In the genomic region with DNA sequence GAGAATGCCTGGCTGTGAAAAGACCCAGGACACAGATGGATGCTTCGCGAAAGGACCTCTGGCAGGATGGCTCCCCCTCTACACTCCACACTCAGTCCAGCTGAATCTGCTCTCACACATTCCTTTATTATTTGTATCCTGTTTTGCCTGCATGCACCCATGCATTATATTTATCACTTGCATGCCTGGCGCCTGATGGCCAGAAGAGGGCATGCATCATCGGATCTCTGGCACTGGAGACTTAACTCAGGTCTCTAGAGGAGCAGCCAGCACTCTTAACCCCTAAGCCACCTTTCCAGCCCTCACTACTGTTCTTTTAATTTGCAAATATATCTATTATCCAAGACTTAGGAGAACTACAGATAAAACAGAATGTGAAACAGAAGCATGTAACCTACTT, we compare ENCODE assay signal across 13 mouse cellular contexts. TPM values are rescaled to one million over a fixed set of nuclear protein-coding genes. Genes with fewer than 3 reads are reported as not detected.
DNase-seq lines count a peak whose midpoint lies in the region; ATAC-seq and TF ChIP-seq lines count a peak whose summit lies in the region.
"Had no signal": no experiment of that assay in that cellular context is flagged by ENCODE, and none has a peak within 500 bp of the region (broad histone marks: within the 10 kb centered on the region; RNA-seq: fewer than 3 reads in every experiment).

No protein-coding gene starts in this region.

- H3K4me1 ChIP-seq in liver, adult 2 months (ENCODE audit: control insufficient read depth, insufficient read depth, low read length) = peaks cover 20% of the 10 kb centered on the region
- H3K4me1 ChIP-seq in liver, embryonic 11.5 days (replicated peaks; ENCODE audit: control insufficient read depth, insufficient read depth, low read length) = peaks cover 8% of the 10 kb centered on the region
- no peaks in the 10 kb centered on the region for H3K4me1 ChIP-seq in ES-Bruce4 (ENCODE audit: control insufficient read depth, insufficient read depth, low read length)
- peaks cover 26% of the 10 kb centered on the region for H3K4me1 ChIP-seq in embryonic facial prominence, embryonic 10.5 days

- H3K27ac ChIP-seq in liver, adult 2 months (replicated peaks; ENCODE audit: insufficient read depth, low read depth, low read length) = no peak overlapping the region
- no peak overlapping the region for H3K27ac ChIP-seq in liver, embryonic 11.5 days (ENCODE audit: low read depth, low read length)
- H3K27ac ChIP-seq in ES-Bruce4 (ENCODE audit: insufficient read depth, low read length) = no peak overlapping the region
- no peak overlapping the region for H3K27ac ChIP-seq in embryonic facial prominence, embryonic 10.5 days (replicated peaks)
- H3K27ac ChIP-seq: limb, embryonic 15.5 days; midbrain, embryonic 15.5 days had no signal

- H3K4me2 ChIP-seq in liver, embryonic 11.5 days = no peak overlapping the region
- H3K4me2 ChIP-seq: limb, embryonic 15.5 days; midbrain, embryonic 15.5 days had no signal

- H3K27me3 ChIP-seq in liver, adult 2 months (ENCODE audit: control insufficient read depth, insufficient read depth, low read length) = no peaks in the 10 kb centered on the region
- H3K27me3 ChIP-seq in liver, embryonic 11.5 days (replicated peaks; ENCODE audit: control insufficient read depth, insufficient read depth, low read length) = no peaks in the 10 kb centered on the region
- H3K27me3 ChIP-seq in ES-Bruce4 (ENCODE audit: control insufficient read depth, insufficient read depth, low read length, poor library complexity, severe bottlenecking) = no peaks in the 10 kb centered on the region
- H3K27me3 ChIP-seq in embryonic facial prominence, embryonic 10.5 days (replicated peaks; ENCODE audit: low read depth, poor library complexity, severe bottlenecking) = no peaks in the 10 kb centered on the region
- H3K27me3 ChIP-seq: limb, embryonic 15.5 days; midbrain, embryonic 15.5 days had no signal

- DNase-seq in cerebellum, postnatal 14 days = peak; percentile 41
- DNase-seq in cerebellum, adult 8-10 months = no peak
- no peak for DNase-seq in liver, adult 2 months (ENCODE audit: extremely low read depth, low read depth, low spot score)
- no peak for DNase-seq in liver, embryonic 11.5 days (ENCODE audit: low spot score)
- DNase-seq in kidney, adult 8-10 months = peak; percentile 33 to 47
- DNase-seq in left cerebral cortex, postnatal 25 days (ENCODE audit: low spot score in 2 of 2) = no peak
- DNase-seq in embryonic facial prominence, embryonic 10.5 days (ENCODE audit: low spot score) = no peak

- H3K36me3 ChIP-seq in liver, adult 2 months (ENCODE audit: control insufficient read depth, insufficient read depth, low read length) = peaks cover 24% of the 10 kb centered on the region
- H3K36me3 ChIP-seq in liver, embryonic 11.5 days (ENCODE audit: control insufficient read depth, insufficient read depth, low read length) = peaks cover 46% of the 10 kb centered on the region
- H3K36me3 ChIP-seq in ES-Bruce4 (ENCODE audit: control insufficient read depth, insufficient read depth, low read length, poor library complexity, severe bottlenecking) = peaks cover 45% of the 10 kb centered on the region
- peaks cover 63% of the 10 kb centered on the region for H3K36me3 ChIP-seq in embryonic facial prominence, embryonic 10.5 days (replicated peaks)

- ATAC-seq in liver, embryonic 11.5 days (replicated peaks; ENCODE audit: low FRiP score) = no peak
- ATAC-seq: forebrain, embryonic 16.5 days; midbrain, embryonic 15.5 days had no signal

- no peak for TF ChIP-seq POLR2A in liver, adult 2 months (IDR thresholded peaks at IDR 0.05; ENCODE audit: extremely low read depth, insufficient read depth, low read length)
- no peak for TF ChIP-seq POLR2A in ES-Bruce4 (IDR thresholded peaks at IDR 0.05; ENCODE audit: insufficient read depth, low read length)

- 67% methylated on average over 4 of the region's 4 CpGs for WGBS in liver, adult 2 months
- 73% methylated on average over 4 of the region's 4 CpGs for WGBS in liver, embryonic 11.5 days
- 82% methylated on average over 4 of the region's 4 CpGs for WGBS in embryonic facial prominence, embryonic 10.5 days

- TF ChIP-seq CTCF in liver, adult 2 months (IDR thresholded peaks at IDR 0.05; ENCODE audit: low read depth, low read length) = peak; percentile 40; the same call in 1 of the 2 replicates
- peak; percentile 32 for TF ChIP-seq CTCF in ES-Bruce4 (IDR thresholded peaks at IDR 0.05; ENCODE audit: low read depth, low read length)

- no peaks in the 10 kb centered on the region for H3K9me3 ChIP-seq in liver, embryonic 11.5 days (ENCODE audit: control insufficient read depth, low read length)
- no peaks in the 10 kb centered on the region for H3K9me3 ChIP-seq in ES-Bruce4 (replicated peaks; ENCODE audit: control insufficient read depth, insufficient read depth, low read length, poor library complexity, severe bottlenecking)
- no peaks in the 10 kb centered on the region for H3K9me3 ChIP-seq in embryonic facial prominence, embryonic 10.5 days
- H3K9me3 ChIP-seq: limb, embryonic 15.5 days; midbrain, embryonic 15.5 days had no signal

- peaks cover 4% of the 10 kb centered on the region; the same call in 1 of the 2 replicates for H3K79me2 ChIP-seq in liver, adult 2 months (ENCODE audit: control insufficient read depth, insufficient read depth, low read length)

- intact Hi-C loops in left cerebral cortex, postnatal 25 days (cut with DNase I) = no loop called here

- no peak overlapping the region for H3K4me3 ChIP-seq in liver, adult 2 months (ENCODE audit: insufficient read depth, low read depth, low read length)
- H3K4me3 ChIP-seq in liver, embryonic 11.5 days (ENCODE audit: low read depth, low read length) = no peak overlapping the region
- no peak overlapping the region for H3K4me3 ChIP-seq in ES-Bruce4 (ENCODE audit: low read depth, low read length)
- H3K4me3 ChIP-seq in embryonic facial prominence, embryonic 10.5 days = no peak overlapping the region
- H3K4me3 ChIP-seq: limb, embryonic 15.5 days; midbrain, embryonic 15.5 days had no signal

- no peak for TF ChIP-seq EP300 in ES-Bruce4 (IDR thresholded peaks at IDR 0.05; ENCODE audit: insufficient read depth, low read depth, low read length)

- H3K9ac ChIP-seq in liver, adult 2 months (ENCODE audit: low read depth, low read length) = no peak overlapping the region
- no peak overlapping the region for H3K9ac ChIP-seq in liver, embryonic 11.5 days (ENCODE audit: low read depth, low read length)
- no peak overlapping the region for H3K9ac ChIP-seq in ES-Bruce4 (ENCODE audit: low read depth, poor library complexity, severe bottlenecking)
- H3K9ac ChIP-seq: limb, embryonic 15.5 days; midbrain, embryonic 15.5 days had no signal

RNA-seq across cellular contexts. Expression of a gene that starts 3.4 kb away (rescaled TPM):
- 15.2 TPM in 2 replicates for total RNA-seq in liver, adult 2 months (2014; rRNA removed)
- 8.3 and 11.8 TPM in 2 replicates for polyA plus RNA-seq in liver, adult 2 months (2012; rRNA removed)
- polyA plus RNA-seq in liver, embryonic 11.5 days (2014; fragmentation: Nextera tagmentation; extraction: Ambion mirVana) = 58.8 TPM in 2 replicates
- polyA plus RNA-seq in ES-Bruce4 (2011; ENCODE audit: insufficient read depth, insufficient read length, low read depth, missing spikeins) = 58.6 and 62.4 TPM in 2 replicates
- total RNA-seq in left cerebral cortex, postnatal 25 days (2021) = 10 to 100 TPM; 56.0 to 56.9 TPM
- 56.0 and 59.1 TPM in 2 replicates for polyA plus RNA-seq in embryonic facial prominence, embryonic 10.5 days (2016; fragmentation: Nextera tagmentation; extraction: Ambion mirVana)

RNA-seq across cellular contexts. Expression of a gene that starts 12.5 kb away (rescaled TPM):
- 5.6 and 8.3 TPM in 2 replicates for total RNA-seq in liver, adult 2 months (2014; rRNA removed)
- polyA plus RNA-seq in liver, adult 2 months (2012; rRNA removed) = 5.8 and 11.2 TPM in 2 replicates
- 0.43 and 0.63 TPM in 2 replicates for polyA plus RNA-seq in liver, embryonic 11.5 days (2014; fragmentation: Nextera tagmentation; extraction: Ambion mirVana)
- polyA plus RNA-seq in ES-Bruce4 (2011; ENCODE audit: insufficient read depth, insufficient read length, low read depth, missing spikeins) = not detected in 2 replicates
- 1 to 10 TPM; 1.6 to 2.6 TPM for total RNA-seq in left cerebral cortex, postnatal 25 days (2021)
- not detected in 2 replicates for polyA plus RNA-seq in embryonic facial prominence, embryonic 10.5 days (2016; fragmentation: Nextera tagmentation; extraction: Ambion mirVana)
- total RNA-seq: adrenal gland, adult 18-20 months had no signal
- polyA plus RNA-seq: heart, embryonic 14.5 days; limb, embryonic 15.5 days; midbrain, embryonic 15.5 days had no signal

RNA-seq across cellular contexts. Expression of a gene that starts 26.9 kb away (rescaled TPM):
- 0.09 TPM in 1 of 2 replicates, not detected in the other for total RNA-seq in liver, adult 2 months (2014; rRNA removed)
- 0.06 and 0.11 TPM in 2 replicates for polyA plus RNA-seq in liver, adult 2 months (2012; rRNA removed)
- 0.10 and 0.16 TPM in 2 replicates for polyA plus RNA-seq in liver, embryonic 11.5 days (2014; fragmentation: Nextera tagmentation; extraction: Ambion mirVana)
- polyA plus RNA-seq in ES-Bruce4 (2011; ENCODE audit: insufficient read depth, insufficient read length, low read depth, missing spikeins) = not detected in 2 replicates
- total RNA-seq in left cerebral cortex, postnatal 25 days (2021) = under 1 TPM; 0.43 to 0.73 TPM
- polyA plus RNA-seq in embryonic facial prominence, embryonic 10.5 days (2016; fragmentation: Nextera tagmentation; extraction: Ambion mirVana) = 0.11 and 0.14 TPM in 2 replicates
- polyA plus RNA-seq: forebrain, embryonic 16.5 days; heart, embryonic 14.5 days had no signal

RNA-seq across cellular contexts. Expression of a gene that starts 27.0 kb away (rescaled TPM):
- 135 and 193 TPM in 2 replicates for total RNA-seq in liver, adult 2 months (2014; rRNA removed)
- 318 and 322 TPM in 2 replicates for polyA plus RNA-seq in liver, adult 2 months (2012; rRNA removed)
- 183 and 193 TPM in 2 replicates for polyA plus RNA-seq in liver, embryonic 11.5 days (2014; fragmentation: Nextera tagmentation; extraction: Ambion mirVana)
- polyA plus RNA-seq in ES-Bruce4 (2011; ENCODE audit: insufficient read depth, insufficient read length, low read depth, missing spikeins) = 109 and 122 TPM in 2 replicates
- 10 to 100 TPM; 51.1 to 56.4 TPM for total RNA-seq in left cerebral cortex, postnatal 25 days (2021)
- 158 and 160 TPM in 2 replicates for polyA plus RNA-seq in embryonic facial prominence, embryonic 10.5 days (2016; fragmentation: Nextera tagmentation; extraction: Ambion mirVana)

RNA-seq across cellular contexts. Expression of a gene that starts 44.4 kb away (rescaled TPM):
- total RNA-seq in liver, adult 2 months (2014; rRNA removed) = 55.5 and 60.5 TPM in 2 replicates
- polyA plus RNA-seq in liver, adult 2 months (2012; rRNA removed) = 51.7 and 57.2 TPM in 2 replicates
- polyA plus RNA-seq in liver, embryonic 11.5 days (2014; fragmentation: Nextera tagmentation; extraction: Ambion mirVana) = 56.5 and 58.3 TPM in 2 replicates
- 40.6 and 41.1 TPM in 2 replicates for polyA plus RNA-seq in ES-Bruce4 (2011; ENCODE audit: insufficient read depth, insufficient read length, low read depth, missing spikeins)
- 10 to 100 TPM; 89.6 to 98.4 TPM for total RNA-seq in left cerebral cortex, postnatal 25 days (2021)
- 44.5 and 48.6 TPM in 2 replicates for polyA plus RNA-seq in embryonic facial prominence, embryonic 10.5 days (2016; fragmentation: Nextera tagmentation; extraction: Ambion mirVana)

Comparison
In these comparisons a context has a peak if more than half of its experiments do, and no peak if none do; other contexts are left out.
1. DNase-seq: peak in cerebellum, postnatal 14 days (2 of 2) and kidney, adult 8-10 months (2 of 2); none in cerebellum, adult 8-10 months (single experiment), liver, adult 2 months (single experiment), liver, embryonic 11.5 days (single experiment), left cerebral cortex, postnatal 25 days (0 of 2) and embryonic facial prominence, embryonic 10.5 days (single experiment).